Comparison of ENCODE assay signal across 8 mouse cellular contexts in the genomic region with DNA sequence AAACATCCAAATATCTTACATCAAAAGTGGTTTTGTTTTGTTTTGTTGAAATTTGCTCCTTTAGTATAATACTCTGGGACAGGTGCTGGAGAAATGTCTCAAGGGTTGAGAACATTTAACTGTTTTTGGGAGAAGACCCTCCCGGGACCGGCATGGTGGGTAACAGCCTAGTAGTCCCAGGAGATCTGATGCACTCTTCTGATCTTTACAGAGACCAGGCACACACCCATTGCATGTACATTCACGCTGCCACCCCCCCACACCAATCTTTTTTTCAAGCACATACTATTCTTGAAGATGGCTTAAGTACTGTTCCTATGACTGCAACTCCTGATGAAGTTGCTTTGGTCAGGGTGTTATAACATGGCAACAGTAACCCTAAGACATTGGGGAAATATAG. TPM values are rescaled to one million over a fixed set of nuclear protein-coding genes. Genes with fewer than 3 reads are reported as not detected.
A peak's percentile ranks its signal among the peaks of the same experiment; 100 is the strongest.
DNase-seq lines count a peak whose midpoint lies in the region; ATAC-seq and TF ChIP-seq lines count a peak whose summit lies in the region.

No protein-coding gene starts in this region.

- H3K4me1 ChIP-seq in heart, embryonic 12.5 days (replicated peaks), result peaks cover 8% of the 10 kb centered on the region
- peaks cover 21% of the 10 kb centered on the region for H3K4me1 ChIP-seq in G1E (ENCODE audit: insufficient read depth, low read depth, low read length)
- H3K4me1 ChIP-seq in hindbrain, embryonic 10.5 days (replicated peaks), result peaks cover 10% of the 10 kb centered on the region
- peaks cover 14% of the 10 kb centered on the region for H3K4me1 ChIP-seq in midbrain, embryonic 13.5 days (replicated peaks)

- DNase-seq in heart, postnatal 25 days (ENCODE audit: low spot score), result no peak
- no peak for DNase-seq in G1E (ENCODE audit: low spot score)
- DNase-seq in hindbrain, embryonic 10.5 days (ENCODE audit: low spot score), result peak; percentile 3
- no peak for DNase-seq in ovary, postnatal 14 days (ENCODE audit: low spot score)
- DNase-seq in ovary, adult 18-20 months (ENCODE audit: low spot score), result no peak
- no peak for DNase-seq in left cerebral cortex, postnatal 25 days (ENCODE audit: low spot score in 2 of 2)

- H3K4me3 ChIP-seq in heart, embryonic 12.5 days, result peak overlapping the region; percentile 17; the same call in 1 of the 2 replicates
- peak overlapping the region; percentile 23; the same call in 1 of the 2 replicates for H3K4me3 ChIP-seq in G1E (ENCODE audit: low read depth, low read length)
- peak overlapping the region; percentile 44 for H3K4me3 ChIP-seq in hindbrain, embryonic 10.5 days
- H3K4me3 ChIP-seq in midbrain, embryonic 13.5 days (replicated peaks), result peak overlapping the region; percentile 58

- 61% methylated on average over 3 of the region's 3 CpGs for WGBS in heart, embryonic 12.5 days
- WGBS in hindbrain, embryonic 10.5 days, result 61% methylated on average over 3 of the region's 3 CpGs
- 60% methylated on average over 3 of the region's 3 CpGs for WGBS in midbrain, embryonic 13.5 days

- H3K36me3 ChIP-seq in heart, embryonic 12.5 days, result 0 out of 2 replicates have a peak, but pooled peaks cover 3% of the 10 kb centered on the region
- H3K36me3 ChIP-seq in G1E (replicated peaks), result peaks cover 6% of the 10 kb centered on the region
- H3K36me3 ChIP-seq in hindbrain, embryonic 10.5 days, result no peaks in the 10 kb centered on the region
- no peaks in the 10 kb centered on the region for H3K36me3 ChIP-seq in midbrain, embryonic 13.5 days

- peak overlapping the region; percentile 60 for H3K4me2 ChIP-seq in heart, embryonic 12.5 days
- peak overlapping the region; percentile 53 for H3K4me2 ChIP-seq in midbrain, embryonic 13.5 days (replicated peaks)

- no peak for TF ChIP-seq CTCF in G1E (IDR thresholded peaks at IDR 0.05; ENCODE audit: low read depth, low read length)

- no peaks in the 10 kb centered on the region for H3K9me3 ChIP-seq in heart, embryonic 12.5 days (replicated peaks)
- H3K9me3 ChIP-seq in G1E (replicated peaks), result no peaks in the 10 kb centered on the region
- H3K9me3 ChIP-seq in hindbrain, embryonic 10.5 days, result no peaks in the 10 kb centered on the region
- H3K9me3 ChIP-seq in midbrain, embryonic 13.5 days, result no peaks in the 10 kb centered on the region

- H3K27me3 ChIP-seq in heart, embryonic 12.5 days (replicated peaks), result no peaks in the 10 kb centered on the region
- no peaks in the 10 kb centered on the region for H3K27me3 ChIP-seq in G1E (ENCODE audit: insufficient read depth, low read length)
- H3K27me3 ChIP-seq in hindbrain, embryonic 10.5 days (ENCODE audit: insufficient read depth, poor library complexity, severe bottlenecking), result no peaks in the 10 kb centered on the region
- no peaks in the 10 kb centered on the region for H3K27me3 ChIP-seq in midbrain, embryonic 13.5 days

- intact Hi-C loops in heart, postnatal 25 days (cut with DNase I), result loop anchor here (5.0 to 10.0 kb wide), 2 partner anchors 85 to 148 kb away; partner anchors contain the start of gene Atrx
- intact Hi-C loops in left cerebral cortex, postnatal 25 days (cut with DNase I), result loop anchor here (5.0 kb wide), 2 partner anchors 85 to 175 kb away; partner anchors contain the start of genes Atrx and Pgk1

- no peak for ATAC-seq in heart, embryonic 12.5 days (ENCODE audit: insufficient number of reproducible peaks, low FRiP score)
- no peak for ATAC-seq in G1E (ENCODE audit: extremely low read depth, insufficient number of reproducible peaks, low FRiP score, poor library complexity, severe bottlenecking)
- no peak for ATAC-seq in midbrain, embryonic 13.5 days

- peak overlapping the region; percentile 74; the same call in 1 of the 2 replicates for H3K27ac ChIP-seq in heart, embryonic 12.5 days (ENCODE audit: poor library complexity, severe bottlenecking)
- H3K27ac ChIP-seq in hindbrain, embryonic 10.5 days, result peak overlapping the region; percentile 86
- peak overlapping the region; percentile 83 for H3K27ac ChIP-seq in midbrain, embryonic 13.5 days

- H3K9ac ChIP-seq in heart, embryonic 12.5 days, result no peak overlapping the region
- 0 out of 2 replicates have a peak overlapping the region, but pooled peaks have one; percentile 46 for H3K9ac ChIP-seq in midbrain, embryonic 13.5 days (replicated peaks)

RNA-seq across cellular contexts. Expression of gene Magt1, which starts 0.9 kb away (rescaled TPM):
- polyA plus RNA-seq in heart, embryonic 12.5 days (2016; fragmentation: Nextera tagmentation; extraction: Ambion mirVana), result 52.3 and 54.1 TPM in 2 replicates
- total RNA-seq in heart, postnatal 25 days (2021), result 10 to 100 TPM; 48.0 to 53.4 TPM
- 53.4 and 58.1 TPM in 2 replicates for total RNA-seq in G1E (2014; fragmentation: Nextera tagmentation)
- total RNA-seq in G1E (2017), result 71.6 and 75.9 TPM in 2 replicates
- polyA plus RNA-seq in G1E (2012), result 3.3 and 3.4 TPM in 2 replicates
- polyA plus RNA-seq in hindbrain, embryonic 10.5 days (2016; fragmentation: Nextera tagmentation; extraction: Ambion mirVana), result 30.0 and 43.4 TPM in 2 replicates
- 25.7 and 26.1 TPM in 2 replicates for polyA plus RNA-seq in midbrain, embryonic 13.5 days (2015; fragmentation: Nextera tagmentation; extraction: Ambion mirVana)
- total RNA-seq in left cerebral cortex, postnatal 25 days (2021), result 10 to 100 TPM; 15.5 TPM

RNA-seq across cellular contexts. Expression of gene Cox7b, which starts 2.9 kb away (rescaled TPM):
- 775 and 814 TPM in 2 replicates for polyA plus RNA-seq in heart, embryonic 12.5 days (2016; fragmentation: Nextera tagmentation; extraction: Ambion mirVana)
- 1,000 to 10,000 TPM; 1,708 to 1,778 TPM for total RNA-seq in heart, postnatal 25 days (2021)
- total RNA-seq in G1E (2014; fragmentation: Nextera tagmentation) (53.8 and 103 TPM in 2 replicates), G1E (2017) (513 and 603 TPM in 2 replicates)
- 12.7 and 16.1 TPM in 2 replicates for polyA plus RNA-seq in G1E (2012)
- polyA plus RNA-seq in hindbrain, embryonic 10.5 days (2016; fragmentation: Nextera tagmentation; extraction: Ambion mirVana), result 296 and 330 TPM in 2 replicates
- 334 and 374 TPM in 2 replicates for polyA plus RNA-seq in midbrain, embryonic 13.5 days (2015; fragmentation: Nextera tagmentation; extraction: Ambion mirVana)
- 100 to 1,000 TPM; 353 to 364 TPM for total RNA-seq in left cerebral cortex, postnatal 25 days (2021)

RNA-seq across cellular contexts. Expression of gene Atp7a, which starts 14.5 kb away (rescaled TPM):
- 20.0 and 20.3 TPM in 2 replicates for polyA plus RNA-seq in heart, embryonic 12.5 days (2016; fragmentation: Nextera tagmentation; extraction: Ambion mirVana)
- total RNA-seq in heart, postnatal 25 days (2021), result 1 to 10 TPM; 7.3 to 7.5 TPM
- total RNA-seq in G1E (2014; fragmentation: Nextera tagmentation) (36.4 and 49.7 TPM in 2 replicates), G1E (2017) (15.5 and 20.3 TPM in 2 replicates)
- 0.74 and 1.1 TPM in 2 replicates for polyA plus RNA-seq in G1E (2012)
- polyA plus RNA-seq in hindbrain, embryonic 10.5 days (2016; fragmentation: Nextera tagmentation; extraction: Ambion mirVana), result 21.6 and 22.5 TPM in 2 replicates
- 19.2 and 20.0 TPM in 2 replicates for polyA plus RNA-seq in midbrain, embryonic 13.5 days (2015; fragmentation: Nextera tagmentation; extraction: Ambion mirVana)
- 1 to 10 TPM; 8.0 to 8.2 TPM for total RNA-seq in left cerebral cortex, postnatal 25 days (2021)

Comparison
In these comparisons a context has a peak if more than half of its experiments do, and no peak if none do; other contexts are left out.
1. RNA of gene Cox7b, which starts 2.9 kb away (polyA plus RNA-seq): 775 to 814 TPM in heart, embryonic 12.5 days, 334 to 374 TPM in midbrain, embryonic 13.5 days and 296 to 330 TPM in hindbrain, embryonic 10.5 days; 12.7 to 16.1 TPM in G1E; every median in the first group is over 10 times any median in the second.
2. Peak in every context shown above with its lines, with median percentiles within 50 percentile points of each other: H3K27ac ChIP-seq and H3K4me3 ChIP-seq.